ENCODE assay signal across 7 mouse cellular contexts in the genomic region with DNA sequence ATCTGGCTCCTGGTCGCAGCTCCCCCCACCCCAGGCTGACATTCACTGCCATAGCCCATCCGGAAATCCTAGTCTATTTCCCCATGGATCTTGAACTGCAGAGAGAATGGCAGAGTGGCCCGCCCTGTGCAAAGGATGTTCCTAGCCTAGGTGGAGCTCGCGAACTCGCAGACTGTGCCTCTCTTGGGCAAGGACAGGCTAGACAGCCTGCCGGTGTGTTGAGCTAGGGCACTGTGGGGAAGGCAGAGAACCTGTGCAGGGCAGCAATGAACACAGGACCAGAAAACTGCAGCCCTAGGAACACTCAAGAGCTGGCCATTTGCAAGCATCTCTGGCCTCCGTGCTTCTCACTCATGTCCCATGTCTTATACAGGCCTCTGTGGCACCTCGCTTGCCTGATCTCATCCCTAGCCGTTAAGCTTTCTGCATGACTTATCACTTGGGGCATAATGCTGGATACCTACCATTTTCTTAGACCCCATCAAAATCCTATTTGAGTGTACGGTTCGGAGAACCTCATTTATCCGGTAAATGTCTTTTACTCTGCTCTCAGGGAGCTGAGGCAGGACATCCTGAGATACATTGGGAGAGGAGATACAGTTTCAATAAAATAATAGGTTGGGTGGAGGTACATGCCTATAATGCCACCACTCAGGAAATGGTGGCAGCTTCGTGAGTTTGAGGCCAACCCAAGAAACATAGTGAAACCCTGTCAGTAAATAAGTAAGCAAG. TPM values are rescaled to one million over a fixed set of nuclear protein-coding genes. Genes with fewer than 3 reads are reported as not detected.
DNase-seq lines count a peak whose midpoint lies in the region; ATAC-seq lines count a peak whose summit lies in the region.

No protein-coding gene starts in this region.

- 43% methylated on average over 14 of the region's 14 CpGs for WGBS in kidney, embryonic 16.5 days
- 36% methylated on average over 14 of the region's 14 CpGs for WGBS in embryonic facial prominence, embryonic 11.5 days
- WGBS in intestine, embryonic 15.5 days, result 45% methylated on average over 14 of the region's 14 CpGs

- peaks cover 16% of the 10 kb centered on the region; the same call in 1 of the 2 replicates for H3K4me1 ChIP-seq in kidney, embryonic 16.5 days (ENCODE audit: insufficient read depth, low read length)
- 0 out of 2 replicates have a peak, but pooled peaks cover 2% of the 10 kb centered on the region for H3K4me1 ChIP-seq in brown adipose tissue, adult 24 weeks (ENCODE audit: control insufficient read depth, insufficient read depth, insufficient read length, low read length)
- H3K4me1 ChIP-seq in embryonic facial prominence, embryonic 11.5 days (ENCODE audit: control insufficient read depth, insufficient read depth, low read length), result peaks cover 2% of the 10 kb centered on the region; the same call in 1 of the 2 replicates
- peaks cover 10% of the 10 kb centered on the region for H3K4me1 ChIP-seq in intestine, embryonic 15.5 days (replicated peaks)

- no peak for DNase-seq in kidney, postnatal 25 days
- no peak for DNase-seq in embryonic facial prominence, embryonic 11.5 days (ENCODE audit: low spot score)
- DNase-seq in right cerebral cortex, postnatal 14 days, result peak; percentile 47
- DNase-seq in c-Kit-positive CD71-positive TER-119-positive erythroid progenitor cells, embryonic 14.5 days (ENCODE audit: low spot score), result no peak

- peak overlapping the region; percentile 60 for H3K4me2 ChIP-seq in kidney, embryonic 16.5 days (replicated peaks; ENCODE audit: low read depth, low read length)
- no peak overlapping the region for H3K4me2 ChIP-seq in embryonic facial prominence, embryonic 11.5 days (ENCODE audit: low read depth, low read length)
- no peak overlapping the region for H3K4me2 ChIP-seq in intestine, embryonic 15.5 days (replicated peaks)

- H3K9ac ChIP-seq in kidney, embryonic 16.5 days (replicated peaks; ENCODE audit: low read length), result 0 out of 2 replicates have a peak overlapping the region, but pooled peaks have one; percentile 22
- no peak overlapping the region for H3K9ac ChIP-seq in embryonic facial prominence, embryonic 11.5 days (replicated peaks; ENCODE audit: low read length)
- no peak overlapping the region for H3K9ac ChIP-seq in intestine, embryonic 15.5 days

- peak overlapping the region; percentile 50 for H3K4me3 ChIP-seq in kidney, embryonic 16.5 days (ENCODE audit: low read length)
- H3K4me3 ChIP-seq in brown adipose tissue, adult 24 weeks (ENCODE audit: insufficient read depth, low read depth, low read length), result peak overlapping the region; percentile 2; the same call in 1 of the 2 replicates
- H3K4me3 ChIP-seq in embryonic facial prominence, embryonic 11.5 days (ENCODE audit: low read depth, low read length), result 0 out of 2 replicates have a peak overlapping the region, but pooled peaks have one; percentile 33
- H3K4me3 ChIP-seq in intestine, embryonic 15.5 days (replicated peaks), result no peak overlapping the region

- H3K27ac ChIP-seq in kidney, embryonic 16.5 days (ENCODE audit: low read length), result no peak overlapping the region
- H3K27ac ChIP-seq in brown adipose tissue, adult 24 weeks (replicated peaks; ENCODE audit: low read depth, low read length), result no peak overlapping the region
- no peak overlapping the region for H3K27ac ChIP-seq in embryonic facial prominence, embryonic 11.5 days (replicated peaks; ENCODE audit: low read depth, low read length)
- H3K27ac ChIP-seq in intestine, embryonic 15.5 days, result no peak overlapping the region

- H3K36me3 ChIP-seq in kidney, embryonic 16.5 days (ENCODE audit: insufficient read depth, low read length), result no peaks in the 10 kb centered on the region
- no peaks in the 10 kb centered on the region for H3K36me3 ChIP-seq in embryonic facial prominence, embryonic 11.5 days (replicated peaks; ENCODE audit: control insufficient read depth, insufficient read depth, low read depth, low read length)
- H3K36me3 ChIP-seq in intestine, embryonic 15.5 days, result no peaks in the 10 kb centered on the region

- H3K27me3 ChIP-seq in kidney, embryonic 16.5 days (ENCODE audit: insufficient read depth, low read length), result peaks cover 30% of the 10 kb centered on the region
- peaks cover 23% of the 10 kb centered on the region for H3K27me3 ChIP-seq in embryonic facial prominence, embryonic 11.5 days (ENCODE audit: control insufficient read depth, insufficient read depth, low read length)
- peaks cover 31% of the 10 kb centered on the region for H3K27me3 ChIP-seq in intestine, embryonic 15.5 days (replicated peaks)

- no peaks in the 10 kb centered on the region for H3K9me3 ChIP-seq in kidney, embryonic 16.5 days (ENCODE audit: low read length)
- no peaks in the 10 kb centered on the region for H3K9me3 ChIP-seq in embryonic facial prominence, embryonic 11.5 days (replicated peaks; ENCODE audit: control insufficient read depth, low read length)
- no peaks in the 10 kb centered on the region for H3K9me3 ChIP-seq in intestine, embryonic 15.5 days

- no peak for ATAC-seq in kidney, embryonic 16.5 days (ENCODE audit: low FRiP score, low TSS enrichment)
- ATAC-seq in embryonic facial prominence, embryonic 11.5 days (replicated peaks; ENCODE audit: insufficient number of reproducible peaks, low FRiP score, low TSS enrichment, low read depth), result no peak
- ATAC-seq in intestine, embryonic 15.5 days, result no peak

RNA-seq across cellular contexts. Expression of gene Thy1, which starts 1.4 kb away (rescaled TPM):
- 7.7 and 10.5 TPM in 2 replicates for polyA plus RNA-seq in kidney, embryonic 16.5 days (2015; fragmentation: Nextera tagmentation; extraction: Ambion mirVana)
- 13.4 and 13.9 TPM in 2 replicates for polyA plus RNA-seq in brown adipose tissue, adult 24 weeks (2012; ENCODE audit: insufficient read depth, insufficient read length, missing spikeins)
- polyA plus RNA-seq in embryonic facial prominence, embryonic 11.5 days (2014; fragmentation: Nextera tagmentation; extraction: Ambion mirVana), result 1.8 and 2.4 TPM in 2 replicates
- 1.8 and 2.1 TPM in 2 replicates for polyA plus RNA-seq in intestine, embryonic 15.5 days (2015; fragmentation: Nextera tagmentation; extraction: Ambion mirVana)

RNA-seq across cellular contexts. Expression of gene Usp2, which starts 22.2 kb away (rescaled TPM):
- 53.9 and 57.7 TPM in 2 replicates for polyA plus RNA-seq in kidney, embryonic 16.5 days (2015; fragmentation: Nextera tagmentation; extraction: Ambion mirVana)
- 7.2 and 11.1 TPM in 2 replicates for polyA plus RNA-seq in brown adipose tissue, adult 24 weeks (2012; ENCODE audit: insufficient read depth, insufficient read length, missing spikeins)
- polyA plus RNA-seq in embryonic facial prominence, embryonic 11.5 days (2014; fragmentation: Nextera tagmentation; extraction: Ambion mirVana), result 12.7 and 13.1 TPM in 2 replicates
- polyA plus RNA-seq in intestine, embryonic 15.5 days (2015; fragmentation: Nextera tagmentation; extraction: Ambion mirVana), result 10.8 and 16.6 TPM in 2 replicates

RNA-seq across cellular contexts. Expression of gene Mfrp, which starts 56.9 kb away (rescaled TPM):
- 0.10 and 0.25 TPM in 2 replicates for polyA plus RNA-seq in kidney, embryonic 16.5 days (2015; fragmentation: Nextera tagmentation; extraction: Ambion mirVana)
- not detected in 2 replicates for polyA plus RNA-seq in brown adipose tissue, adult 24 weeks (2012; ENCODE audit: insufficient read depth, insufficient read length, missing spikeins)
- 0.17 and 0.32 TPM in 2 replicates for polyA plus RNA-seq in embryonic facial prominence, embryonic 11.5 days (2014; fragmentation: Nextera tagmentation; extraction: Ambion mirVana)
- polyA plus RNA-seq in intestine, embryonic 15.5 days (2015; fragmentation: Nextera tagmentation; extraction: Ambion mirVana), result 0.06 and 0.10 TPM in 2 replicates
